Mouse (Mus musculus) cerebellum, adult 2 months (tissue): ENCODE results near the gene Klrg1.

Experiments
- CTCF ChIP-seq: fragments of 200-500 bp; IDR thresholded peaks from 2 replicates; pipeline ENCODE4 v1.5.1; 2011; ENCODE audit warnings: low read depth, mild to moderate bottlenecking, control low read depth, low read length, moderate library complexity, borderline replicate concordance; ENCODE audit not compliant: insufficient read depth
- POLR2A ChIP-seq: fragments of 200-500 bp; IDR thresholded peaks from 2 replicates; pipeline ENCODE4 v1.6.1; 2011; ENCODE audit warnings: low read length, control low read depth, borderline replicate concordance; ENCODE audit not compliant: insufficient read depth

DNA sequence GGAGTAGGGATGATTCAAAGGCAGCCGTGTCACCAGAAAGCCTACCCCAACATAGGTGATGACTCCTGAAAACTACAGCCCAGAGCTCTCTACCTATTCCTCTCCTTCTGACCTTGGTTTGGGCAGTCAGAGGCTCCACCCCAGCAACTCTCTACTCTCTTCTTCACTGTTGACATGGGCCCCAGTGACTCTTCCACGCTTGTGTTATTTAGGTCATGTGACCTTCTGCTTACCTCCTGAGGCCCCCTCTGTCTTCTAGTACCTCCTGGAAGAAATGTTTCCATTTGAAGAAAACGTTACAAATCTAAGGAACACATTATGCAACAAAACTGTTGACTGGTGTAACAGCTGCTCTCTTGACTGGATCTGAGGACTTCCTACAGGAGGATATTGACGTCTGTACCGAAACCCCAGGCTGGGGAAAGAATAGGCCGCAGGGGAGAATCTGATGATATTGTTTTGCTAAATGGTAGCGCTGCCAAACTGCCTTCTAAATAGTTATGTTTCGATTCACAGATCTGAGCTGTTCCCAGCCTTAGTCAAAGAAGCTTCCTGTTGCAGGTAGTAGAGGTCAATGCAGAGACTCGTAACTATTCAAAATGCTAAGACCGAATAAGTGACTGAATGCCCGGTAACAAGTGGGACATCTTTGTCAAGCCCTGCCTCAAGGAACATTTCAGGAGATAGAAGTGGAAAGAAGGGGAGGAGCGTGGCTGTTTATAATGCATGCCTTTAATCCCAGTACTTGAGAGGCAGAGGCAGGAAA lies 22.3 kb upstream of the Klrg1 start:
- TF ChIP-seq CTCF: no peak
- no peak for TF ChIP-seq POLR2A
